Mouse (Mus musculus): Measurements from ENCODE around the gene Elfn1.

DNA sequence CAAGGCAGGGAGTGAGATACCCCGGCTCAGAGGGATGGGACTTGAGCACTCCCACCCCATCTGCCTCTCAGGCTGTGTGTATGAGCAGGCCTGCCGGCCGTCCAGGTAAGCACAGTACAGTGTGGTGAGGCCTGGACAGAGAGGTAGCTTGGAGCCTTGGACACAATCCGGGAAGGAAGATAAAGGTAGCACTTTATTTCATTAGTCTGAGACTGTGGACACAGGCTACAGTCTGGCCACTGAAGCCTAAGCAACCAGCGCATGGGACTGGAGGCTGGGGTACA is 100.7 kb downstream of the Elfn1 start:
- TF ChIP-seq CTCF (IDR thresholded peaks at IDR 0.05; ENCODE audit: low read depth, low read length), result no peak
- no peak for TF ChIP-seq POLR2A (IDR thresholded peaks at IDR 0.05; ENCODE audit: extremely low read depth, insufficient read depth, low read length)

All from liver, adult 2 months (tissue).